Mouse (Mus musculus): ENCODE measurements at regions not wholly inside any gene's neighbourhood (a gene's known extent, or its start where the extent isn't known, plus 50 kb on each side); places are given as distances from the start of the nearest gene placed in this dataset.

DNA sequence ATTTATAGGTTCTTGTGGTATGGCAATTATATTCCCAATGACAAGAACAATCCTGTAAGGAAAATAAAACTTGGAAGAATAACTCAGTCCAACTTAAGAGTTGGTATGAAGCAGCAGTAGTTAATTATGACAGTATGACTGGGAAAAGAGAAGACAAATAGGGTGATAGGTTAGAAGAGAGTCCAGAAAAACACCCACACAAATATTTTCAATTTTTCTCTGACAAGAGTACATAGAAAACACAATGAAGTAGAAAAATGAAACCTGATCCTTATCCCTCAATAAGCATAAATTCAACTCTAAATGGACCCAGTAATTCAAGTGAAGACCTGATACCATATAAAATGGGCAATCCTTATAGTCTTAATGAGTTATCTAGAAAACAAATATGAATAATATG lies 369.0 kb upstream of the 2610001J05Rik start:
- no peak for TF ChIP-seq POLR2A (IDR thresholded peaks at IDR 0.05; ENCODE audit: low read depth, low read length)
- TF ChIP-seq CTCF (IDR thresholded peaks at IDR 0.05; ENCODE audit: extremely low read depth, insufficient read depth, insufficient read length, insufficient replicate concordance), result no peak
